Mouse (Mus musculus): ENCODE results near the gene Dennd4b. TPM values are rescaled to one million over a fixed set of nuclear protein-coding genes. Genes with fewer than 3 reads are reported as not detected.

Dennd4b gene
- polyA plus RNA-seq (2012; rRNA removed), result 17.1 and 20.7 TPM in 2 replicates

GRCm38 (mm10) chr3:90265034-90265931, at the start of gene Dennd4b:
Dennd4b (plus strand) TSS chr3:90265185.

GRCm38 (mm10) chr3:90231507-90232333, 33.3 kb upstream of the Dennd4b start, which contains the start of gene Jtb:
Jtb (plus strand) TSS chr3:90231597.

GRCm38 (mm10) chr3:90242984-90243775, 21.8 kb upstream of the Dennd4b start, which contains the start of gene Creb3l4:
Creb3l4 (minus strand) TSS chr3:90243512.

GRCm38 (mm10) chr3:90247960-90248745, 16.8 kb upstream of the Dennd4b start, which contains the start of gene Slc39a1:
Slc39a1 (plus strand) TSS chr3:90248172.

GRCm38 (mm10) chr3:90253653-90254418, 11.1 kb upstream of the Dennd4b start, which contains the start of gene Crtc2:
Crtc2 (plus strand) TSS chr3:90254163.

GRCm38 (mm10) chr3:90292345-90293275, 27.6 kb downstream of the Dennd4b start, which contains the start of gene Gatad2b:
Gatad2b (plus strand) TSS chr3:90293178.

Other genes starting within 250 kb of the Dennd4b start
- 91.0 and 120 TPM in 2 replicates for gene 4933434E20Rik, start 213.5 kb upstream of the Dennd4b start, polyA plus RNA-seq (2012; rRNA removed)
- gene Ubap2l, start 212.6 kb upstream of the Dennd4b start, polyA plus RNA-seq (2012; rRNA removed), result 111 and 173 TPM in 2 replicates
- 273 and 485 TPM in 2 replicates for gene Tpm3, start 192.5 kb upstream of the Dennd4b start, polyA plus RNA-seq (2012; rRNA removed)
- 2.3 and 3.0 TPM in 2 replicates for gene Nup210l, start 161.1 kb upstream of the Dennd4b start, polyA plus RNA-seq (2012; rRNA removed)
- 1,490 and 2,994 TPM in 2 replicates for gene Rps27, start 51.5 kb upstream of the Dennd4b start, polyA plus RNA-seq (2012; rRNA removed)
- gene Rab13, start 51.5 kb upstream of the Dennd4b start, polyA plus RNA-seq (2012; rRNA removed), result 30.1 and 40.6 TPM in 2 replicates
- 55.7 and 58.3 TPM in 2 replicates for gene Jtb, start 33.6 kb upstream of the Dennd4b start, polyA plus RNA-seq (2012; rRNA removed)
- 2.4 and 3.6 TPM in 2 replicates for gene Creb3l4, start 21.7 kb upstream of the Dennd4b start, polyA plus RNA-seq (2012; rRNA removed)
- gene Slc39a1, start 17.0 kb upstream of the Dennd4b start, polyA plus RNA-seq (2012; rRNA removed), result 27.3 and 38.8 TPM in 2 replicates
- 37.2 and 54.6 TPM in 2 replicates for gene Crtc2, start 11.0 kb upstream of the Dennd4b start, polyA plus RNA-seq (2012; rRNA removed)
- 22.4 and 37.6 TPM in 2 replicates for gene Gatad2b, start 28.0 kb downstream of the Dennd4b start, polyA plus RNA-seq (2012; rRNA removed)
- 29.9 and 31.1 TPM in 2 replicates for gene Slc27a3, start 124.8 kb downstream of the Dennd4b start, polyA plus RNA-seq (2012; rRNA removed)
- gene Ints3, start 168.4 kb downstream of the Dennd4b start, polyA plus RNA-seq (2012; rRNA removed), result 48.4 and 57.9 TPM in 2 replicates
- 6.0 and 11.9 TPM in 2 replicates for gene Npr1, start 200.7 kb downstream of the Dennd4b start, polyA plus RNA-seq (2012; rRNA removed)
- gene Ilf2, start 210.9 kb downstream of the Dennd4b start, polyA plus RNA-seq (2012; rRNA removed), result 245 and 276 TPM in 2 replicates
- gene Snapin, start 225.8 kb downstream of the Dennd4b start, polyA plus RNA-seq (2012; rRNA removed), result 23.3 and 41.3 TPM in 2 replicates
- gene Chtop, start 244.3 kb downstream of the Dennd4b start, polyA plus RNA-seq (2012; rRNA removed), result 208 and 235 TPM in 2 replicates
- 11.4 and 11.6 TPM in 2 replicates for gene S100a1, start 249.2 kb downstream of the Dennd4b start, polyA plus RNA-seq (2012; rRNA removed)
- 12.0 and 14.2 TPM in 2 replicates for gene S100a13, start 249.2 kb downstream of the Dennd4b start, polyA plus RNA-seq (2012; rRNA removed)

Measured in central nervous system, embryonic 11.5 days (tissue).